Mouse (Mus musculus) retina, postnatal 7 days (tissue): ENCODE results near the gene Hscb.
"Not testable (repeated sequence)": the region's sequence is repeated elsewhere in the genome, so short reads cannot be mapped to it uniquely, and the experiment has no call there.

Experiments
- DNase-seq: peaks from one replicate; pipeline ENCODE4 v3.0.0-alpha.2; 2012; ENCODE audit warnings: low read depth, low spot score

Gene Hscb

GRCm38 (mm10) chr5:110839678-110840365 lies at the start of gene Hscb, which contains the start of gene Chek2:
Gene Hscb, minus strand, starts transcription at chr5:110839777.
Gene Chek2, plus strand, starts transcription at chr5:110839979.
- DNase-seq, result peak; percentile 95

DNA sequence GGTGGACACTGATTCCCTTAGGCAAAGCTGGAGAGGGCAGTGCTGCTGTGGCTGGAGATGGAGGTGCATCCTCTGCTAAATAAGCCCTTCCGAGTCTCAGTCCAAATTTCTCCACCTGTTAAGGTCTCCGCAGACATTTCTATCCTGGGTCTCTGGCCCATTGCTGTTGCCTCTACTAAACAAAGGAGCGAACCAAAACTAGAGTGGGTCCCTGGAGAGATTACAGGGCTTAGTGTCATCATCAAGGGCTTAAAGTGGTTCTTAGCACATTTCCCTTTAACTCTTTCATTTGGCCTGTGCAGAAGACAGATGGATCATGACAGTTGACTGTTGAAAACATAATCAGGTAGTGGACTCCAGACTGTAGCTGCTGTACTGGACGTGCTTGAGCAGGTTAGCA lies 49.0 kb upstream of the Hscb start:
- no peak for DNase-seq

GRCm38 (mm10) chr5:110879584-110880374 lies 40.2 kb upstream of the Hscb start, which contains the start of gene Ttc28:
Gene Ttc28, plus strand, starts transcription at chr5:110879803.
- peak; percentile 77 for DNase-seq

DNA sequence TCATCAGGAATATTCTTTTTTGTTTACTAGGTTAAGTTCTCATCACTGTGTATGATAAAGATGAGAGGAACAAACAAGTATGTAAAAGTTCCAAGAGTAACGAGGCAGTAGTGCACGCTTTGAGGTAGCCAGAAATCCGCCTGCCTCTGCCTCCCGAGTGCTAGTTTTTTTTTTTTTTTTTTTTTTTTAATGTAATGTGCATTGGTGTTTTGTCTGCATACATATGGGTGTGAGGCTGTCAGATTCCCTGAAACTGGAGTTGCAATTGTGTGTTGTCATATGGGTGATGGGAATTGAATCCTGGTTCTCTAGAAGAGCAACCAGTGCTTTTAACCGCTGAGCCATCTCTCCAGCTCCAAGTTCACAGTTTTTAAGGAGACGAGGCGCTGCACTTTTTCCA lies 39.5 kb upstream of the Hscb start:
- DNase-seq, result no peak

DNA sequence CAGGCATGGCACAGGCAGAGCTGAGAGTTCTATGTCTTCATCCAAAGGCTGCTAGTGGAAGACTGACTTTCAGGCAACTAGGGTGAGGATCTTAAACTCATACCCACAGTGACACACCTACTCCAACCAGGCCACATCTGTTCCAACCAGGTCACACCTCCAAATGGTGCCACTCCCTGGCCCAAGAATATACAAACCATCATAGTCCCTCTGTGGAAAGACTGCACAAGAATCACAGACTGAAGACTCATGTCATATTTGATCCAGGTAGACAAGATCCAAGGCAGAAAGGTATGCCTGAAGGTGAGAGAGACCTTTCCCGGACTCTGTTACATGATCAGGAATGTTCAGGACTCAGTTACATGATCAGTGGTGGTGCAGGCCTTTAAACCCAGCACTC lies 38.9 kb upstream of the Hscb start:
- not testable (repeated sequence) for DNase-seq

DNA sequence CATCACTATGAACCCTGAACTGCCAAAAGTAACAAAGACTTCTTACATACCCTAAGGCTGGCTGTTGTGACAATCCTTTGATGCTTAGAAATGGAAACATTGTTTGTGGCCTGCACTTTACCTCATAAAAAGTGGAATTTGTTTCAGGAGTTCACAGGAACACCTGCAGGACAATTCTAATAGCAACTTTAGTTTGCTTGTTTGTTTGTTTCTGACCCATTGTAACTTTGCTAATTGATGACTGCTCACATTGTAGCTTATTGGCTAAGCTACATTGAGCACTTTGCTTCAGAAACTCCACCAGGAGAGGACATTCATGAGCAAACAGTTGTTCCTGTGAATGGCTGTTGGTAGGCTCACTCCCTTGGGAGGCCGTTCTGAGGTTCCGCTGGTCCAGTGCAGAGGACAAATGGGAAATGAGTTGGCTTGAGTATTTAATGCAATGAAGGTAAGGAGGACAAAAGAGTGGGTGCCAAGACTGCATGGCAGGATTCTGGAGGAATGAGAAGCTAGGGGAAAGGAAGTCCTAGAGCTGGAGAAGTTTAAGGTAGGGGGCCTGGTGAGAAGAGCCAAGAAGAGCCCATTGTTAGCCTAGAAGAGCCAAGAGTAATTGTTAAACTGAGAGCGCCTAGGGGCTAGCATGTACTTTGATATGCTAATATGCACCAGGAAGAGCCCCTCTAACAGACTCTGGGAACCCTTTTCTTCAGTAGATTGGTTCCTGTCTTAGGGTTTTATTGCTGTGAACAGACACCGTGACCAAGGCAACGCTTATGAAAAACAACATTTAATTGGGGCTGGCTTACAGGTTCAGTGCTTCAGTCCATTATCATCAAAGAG lies 38.3 kb upstream of the Hscb start:
- DNase-seq, result no peak

- DNase-seq, result no peak
These were observed 35.7 kb upstream of the Hscb start for GRCm38 (mm10) chr5:110875286-110875685.

- DNase-seq, result no peak
These were observed 35.1 kb upstream of the Hscb start for GRCm38 (mm10) chr5:110874711-110875110.

- no peak for DNase-seq
These were observed 33.6 kb upstream of the Hscb start for GRCm38 (mm10) chr5:110873160-110873559.

DNA sequence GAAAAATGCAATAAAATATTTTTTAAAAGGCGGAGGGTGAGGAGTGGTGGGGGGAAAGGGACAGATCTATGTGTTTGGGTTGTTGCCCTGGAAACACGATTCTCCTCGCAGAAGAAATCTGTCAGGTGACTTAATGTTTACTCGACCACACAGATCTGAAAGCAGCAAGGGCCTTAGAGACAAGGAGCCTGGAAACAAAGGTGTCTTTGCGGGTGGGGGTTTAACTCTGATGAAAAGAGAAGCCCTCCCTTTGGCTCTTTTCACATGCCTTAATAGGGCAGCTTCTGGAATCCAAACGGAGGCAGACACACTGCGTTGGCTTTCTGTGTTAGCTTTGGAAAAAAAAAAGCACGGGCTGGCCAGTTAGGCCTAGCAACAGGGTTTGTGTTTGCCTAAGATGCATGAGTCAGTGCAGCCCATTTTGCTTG lies 29.7 kb upstream of the Hscb start:
- DNase-seq, result no peak

DNA sequence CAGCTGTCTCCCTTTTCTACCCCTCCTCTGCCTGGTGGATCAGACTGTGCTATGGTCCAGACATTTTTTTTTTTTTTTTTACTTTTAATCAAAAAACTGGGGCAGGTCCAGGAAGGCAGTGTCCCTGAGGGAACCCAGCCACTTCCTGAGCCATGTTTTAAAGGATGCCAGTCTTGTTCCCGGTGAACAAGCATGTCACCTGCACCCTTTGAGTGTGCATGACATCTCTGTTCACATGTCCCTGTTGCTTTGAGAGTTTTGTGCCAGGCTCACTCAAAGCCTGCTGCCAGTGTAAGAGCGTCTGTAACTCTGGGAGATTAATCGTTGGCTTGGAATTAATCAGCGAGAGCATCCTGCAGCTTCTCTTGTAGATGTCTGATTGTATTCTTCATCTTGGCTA lies 28.9 kb upstream of the Hscb start:
- DNase-seq, result no peak

GRCm38 (mm10) chr5:110860445-110860844 lies 20.9 kb upstream of the Hscb start:
- DNase-seq, result no peak

DNA sequence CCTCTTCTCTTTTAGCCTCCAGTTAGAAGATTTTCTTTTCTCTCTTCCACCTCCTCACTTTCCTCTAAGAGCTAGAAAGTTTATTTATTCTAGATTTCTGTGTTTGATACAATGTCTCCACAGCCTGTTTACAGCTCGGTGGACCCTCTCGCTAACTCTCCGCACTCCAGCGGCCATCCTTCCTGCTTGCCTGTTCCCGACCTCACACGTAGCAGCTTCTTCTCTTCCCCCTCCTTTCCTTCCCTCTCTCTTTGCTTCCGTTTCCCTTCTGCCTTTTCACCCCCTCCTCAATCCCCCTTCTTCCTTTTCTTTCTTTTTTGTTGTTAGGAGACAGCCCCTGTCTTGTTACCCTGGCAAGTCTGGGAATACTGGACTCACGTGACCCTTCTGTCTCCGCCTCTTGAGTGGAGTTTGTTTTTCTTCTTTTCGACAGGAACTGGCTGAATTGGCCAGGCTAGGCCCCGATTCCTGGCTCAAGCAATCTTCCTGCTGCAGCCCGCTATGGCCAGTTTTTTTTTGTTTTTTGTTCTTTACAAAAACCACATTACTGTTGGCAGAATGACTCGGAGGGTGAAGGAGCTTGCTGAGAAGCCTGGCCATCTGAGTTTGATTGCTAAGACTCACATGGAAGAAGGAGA lies 19.6 kb upstream of the Hscb start:
- DNase-seq, result no peak

DNA sequence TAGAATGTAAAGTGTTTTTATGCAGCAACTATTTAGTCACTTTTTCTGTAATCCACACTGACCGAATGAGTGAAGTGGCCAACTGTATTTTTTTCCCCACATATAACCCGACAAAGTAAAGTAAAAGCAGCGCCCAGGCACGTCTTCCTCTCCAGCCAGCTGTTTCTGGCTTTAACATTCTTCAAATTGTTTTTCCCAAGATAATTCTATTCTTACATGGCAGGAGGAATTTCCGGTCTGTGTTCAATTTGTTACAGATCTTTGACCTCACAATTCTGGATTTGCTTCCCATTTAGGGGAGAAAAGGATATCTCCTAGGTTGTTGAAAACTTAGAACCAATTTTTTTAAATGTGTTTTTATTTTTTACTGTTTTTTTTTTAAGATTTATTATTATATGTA lies 17.5 kb upstream of the Hscb start:
- no peak for DNase-seq

- no peak for DNase-seq
These were observed 13.4 kb upstream of the Hscb start for GRCm38 (mm10) chr5:110852990-110853389.

- DNase-seq, result no peak
These were observed 1.7 kb upstream of the Hscb start for GRCm38 (mm10) chr5:110841046-110841862.

DNA sequence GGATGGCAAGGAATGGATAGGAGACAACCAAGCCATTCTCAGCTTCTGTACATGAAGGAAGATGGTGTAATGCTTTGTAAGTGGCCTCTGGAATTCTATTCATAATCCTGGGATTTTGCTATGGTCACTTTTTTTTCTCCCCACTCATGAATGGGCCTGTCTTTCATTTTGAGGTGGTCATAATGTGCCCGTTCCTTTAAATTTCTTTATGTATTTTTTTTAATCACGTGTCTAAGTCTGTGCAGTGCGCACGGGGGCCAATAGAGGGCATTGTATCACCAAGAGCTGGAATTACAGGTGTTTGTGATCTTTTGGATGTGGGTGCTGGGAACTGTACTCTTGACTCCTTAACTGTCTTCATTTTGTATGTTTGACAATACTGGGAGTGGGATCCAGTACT lies 888 bp upstream of the Hscb start:
- DNase-seq, result no peak

- DNase-seq, result no peak
These were observed 419 bp downstream of the Hscb start for GRCm38 (mm10) chr5:110839038-110839677.

GRCm38 (mm10) chr5:110838016-110838415 lies 1.6 kb downstream of the Hscb start:
- not testable (repeated sequence) for DNase-seq

GRCm38 (mm10) chr5:110835959-110836358 lies 3.6 kb downstream of the Hscb start:
- no peak for DNase-seq
